Mouse (Mus musculus): ENCODE data around the gene Cmtm2b. TPM values are rescaled to one million over a fixed set of nuclear protein-coding genes. Genes with fewer than 3 reads are reported as not detected.
A peak's percentile ranks its signal among the peaks of the same experiment; 100 is the strongest.
"Not testable (repeated sequence)": the region's sequence is repeated elsewhere in the genome, so short reads cannot be mapped to it uniquely, and the experiment has no call there.

Gene Cmtm2b
- not detected for total RNA-seq (2021)
- long read RNA-seq, experiment 1, result 0 reads
- long read RNA-seq, experiment 2, result 0 reads

DNA sequence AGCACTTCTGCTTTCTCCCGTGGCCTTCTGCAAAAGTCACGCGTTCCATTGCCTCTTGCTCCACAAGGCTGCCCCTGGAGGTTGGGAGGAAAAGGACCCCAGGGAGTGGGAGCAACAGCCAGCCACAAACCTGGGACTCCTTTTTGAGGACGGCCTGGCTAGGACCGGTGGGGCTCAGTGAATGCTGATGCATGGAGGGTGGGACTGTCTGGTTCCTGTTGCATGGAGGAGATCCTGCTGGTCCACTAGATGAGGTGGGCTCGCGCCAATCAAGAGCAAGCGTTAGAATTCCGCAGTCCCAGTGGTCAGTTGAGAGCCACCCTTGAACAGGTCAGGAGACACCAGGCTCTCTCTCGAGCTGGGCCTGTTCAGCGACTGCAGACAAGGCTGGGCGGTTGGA, at the start of gene Cmtm2b:
TSS of gene Cmtm2b (plus strand) at position 301 of the 400 bp plus-strand sequence.
- not testable (repeated sequence) for H3K27ac ChIP-seq; DNase-seq (ENCODE audit: low spot score in 2 of 2); H3K4me3 ChIP-seq

DNA sequence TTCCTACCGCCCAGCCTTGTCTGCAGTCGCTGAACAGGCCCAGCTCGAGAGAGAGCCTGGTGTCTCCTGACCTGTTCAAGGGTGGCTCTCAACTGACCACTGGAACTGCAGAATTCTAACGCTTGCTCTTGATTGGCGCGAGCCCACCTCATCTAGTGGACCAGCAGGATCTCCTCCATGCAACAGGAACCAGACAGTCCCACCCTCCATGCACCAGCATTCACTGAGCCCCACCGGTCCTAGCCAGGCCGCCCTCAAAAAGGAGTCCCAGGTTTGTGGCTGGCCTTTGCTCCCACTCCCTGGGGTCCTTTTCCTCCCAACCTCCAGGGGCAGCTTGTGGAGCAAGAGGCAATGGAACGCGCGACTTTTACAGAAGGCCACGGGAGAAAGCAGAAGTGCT, 28.9 kb upstream of the Cmtm2b start, which contains the start of gene Cmtm2a:
TSS of gene Cmtm2a (minus strand) at position 101 of the 400 bp plus-strand sequence.
- not testable (repeated sequence) for H3K27ac ChIP-seq; H3K4me3 ChIP-seq; DNase-seq (ENCODE audit: low spot score in 2 of 2)

DNA sequence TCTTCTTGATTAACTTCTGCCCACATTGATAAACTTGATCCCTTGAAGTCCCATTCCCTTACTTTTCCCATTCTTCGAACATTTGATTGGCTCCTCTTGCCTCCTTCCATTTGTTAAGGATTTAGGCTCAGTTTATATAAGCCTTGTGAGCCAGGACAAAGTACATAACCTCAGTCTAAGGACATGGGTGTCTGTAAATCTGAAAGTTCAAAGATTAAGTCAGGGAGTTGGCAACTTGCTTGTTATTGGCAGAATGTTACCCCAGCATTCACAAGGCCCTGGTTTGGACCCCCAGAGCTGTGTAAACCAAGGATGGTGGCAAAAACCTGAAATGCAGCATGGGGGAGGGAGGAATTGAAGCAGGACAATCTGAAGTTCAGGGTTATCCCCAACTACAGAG, 27.6 kb upstream of the Cmtm2b start:
- no peak for TF ChIP-seq CTCF (conservative IDR thresholded peaks at IDR 0.05)
- Histone ChIP-seq H3K4me3 (no peak overlapping the region), H3K27ac (no peak overlapping the region)
- DNase-seq (ENCODE audit: low spot score in 2 of 2), result no peak

DNA sequence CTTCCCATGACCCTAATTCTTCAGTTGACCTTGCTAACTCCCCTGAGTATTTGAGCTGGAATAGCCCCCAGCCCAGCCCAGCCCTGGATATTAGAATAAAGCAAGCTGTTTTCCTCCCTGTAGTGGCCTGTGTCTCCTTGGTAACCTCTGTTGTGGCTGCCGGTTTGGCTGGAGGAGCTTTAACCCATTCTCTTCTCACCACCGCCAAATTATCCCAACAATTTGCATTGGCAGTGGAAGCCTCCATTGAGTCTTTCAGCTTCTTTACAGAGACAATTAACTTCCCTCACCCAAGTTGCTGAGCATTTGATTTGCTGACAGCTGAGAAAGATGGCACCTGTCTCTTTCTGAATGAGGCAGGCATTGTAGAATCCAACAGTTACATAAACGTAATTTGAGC, 20.5 kb upstream of the Cmtm2b start:
- peak overlapping the region; percentile 36; the same call in 1 of the 2 replicates for H3K27ac ChIP-seq
- H3K4me3 ChIP-seq, result not testable (repeated sequence)
- peak in 1 of 2 experiments; percentile 4 for DNase-seq (ENCODE audit: low spot score in 2 of 2)

DNA sequence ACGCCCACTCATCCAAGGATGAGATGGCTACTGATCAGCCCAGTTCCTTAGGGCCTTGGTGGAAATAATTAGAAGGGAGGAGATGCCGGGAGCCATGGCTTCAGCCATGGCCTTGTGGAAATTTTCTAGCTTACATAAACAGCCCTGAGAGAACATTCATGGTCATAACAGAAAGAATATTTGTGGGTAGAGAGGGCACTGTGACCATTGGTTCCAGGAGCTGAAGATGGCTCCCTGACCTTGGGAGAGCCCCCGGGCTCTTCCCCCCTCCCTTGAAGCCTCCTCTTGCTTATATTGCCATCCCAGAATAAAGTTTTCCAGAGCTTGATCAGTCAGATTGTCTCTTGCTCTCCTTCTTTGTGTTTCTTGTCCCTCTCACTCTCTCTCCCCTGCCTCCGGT, 19.5 kb upstream of the Cmtm2b start:
- not testable (repeated sequence) for H3K27ac ChIP-seq; DNase-seq (ENCODE audit: low spot score in 2 of 2); H3K4me3 ChIP-seq

DNA sequence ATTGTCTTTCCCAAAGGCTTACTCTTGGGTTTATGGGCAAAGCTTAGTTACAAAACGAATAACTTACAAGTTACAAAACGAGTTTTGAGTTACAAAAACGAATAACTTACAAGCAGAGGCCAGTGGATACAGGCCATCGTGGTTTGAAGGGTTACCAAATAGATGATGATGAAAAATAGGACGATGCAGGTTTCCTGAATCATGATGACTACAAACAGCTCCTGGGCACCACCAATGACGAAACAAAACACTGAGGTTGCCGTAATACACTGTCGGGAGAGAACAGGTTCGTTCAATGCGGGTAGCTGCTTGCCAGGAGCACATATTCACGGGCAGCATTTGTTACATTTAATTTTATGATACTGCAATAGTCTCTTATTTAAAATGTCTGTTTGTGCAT, 17.1 kb upstream of the Cmtm2b start:
- Histone ChIP-seq H3K4me3 (no peak overlapping the region), H3K27ac (no peak overlapping the region)
- DNase-seq (ENCODE audit: low spot score in 2 of 2), result no peak
- TF ChIP-seq CTCF (conservative IDR thresholded peaks at IDR 0.05), result no peak

DNA sequence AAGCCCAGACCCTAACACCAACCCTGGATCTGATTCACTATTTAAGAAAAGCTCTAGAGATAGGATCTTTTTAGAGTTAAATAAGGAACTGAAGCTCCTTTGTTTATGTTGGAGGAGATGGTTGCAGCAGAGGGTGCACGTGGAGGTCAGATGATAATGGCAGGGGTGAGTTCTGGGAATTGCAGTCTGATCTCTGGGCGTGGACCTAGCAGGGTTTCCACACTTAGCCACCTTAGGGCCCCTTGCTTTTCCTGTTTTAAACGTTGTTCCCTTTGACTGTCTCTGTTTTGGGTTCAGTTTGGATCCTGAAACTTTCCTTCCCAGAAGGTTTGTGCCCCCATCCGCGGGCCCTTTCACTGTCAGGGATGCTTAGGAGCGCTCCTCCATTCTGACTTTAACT, 13.7 kb upstream of the Cmtm2b start:
- H3K4me3 ChIP-seq; H3K27ac ChIP-seq; DNase-seq (ENCODE audit: low spot score in 2 of 2): not testable (repeated sequence)

DNA sequence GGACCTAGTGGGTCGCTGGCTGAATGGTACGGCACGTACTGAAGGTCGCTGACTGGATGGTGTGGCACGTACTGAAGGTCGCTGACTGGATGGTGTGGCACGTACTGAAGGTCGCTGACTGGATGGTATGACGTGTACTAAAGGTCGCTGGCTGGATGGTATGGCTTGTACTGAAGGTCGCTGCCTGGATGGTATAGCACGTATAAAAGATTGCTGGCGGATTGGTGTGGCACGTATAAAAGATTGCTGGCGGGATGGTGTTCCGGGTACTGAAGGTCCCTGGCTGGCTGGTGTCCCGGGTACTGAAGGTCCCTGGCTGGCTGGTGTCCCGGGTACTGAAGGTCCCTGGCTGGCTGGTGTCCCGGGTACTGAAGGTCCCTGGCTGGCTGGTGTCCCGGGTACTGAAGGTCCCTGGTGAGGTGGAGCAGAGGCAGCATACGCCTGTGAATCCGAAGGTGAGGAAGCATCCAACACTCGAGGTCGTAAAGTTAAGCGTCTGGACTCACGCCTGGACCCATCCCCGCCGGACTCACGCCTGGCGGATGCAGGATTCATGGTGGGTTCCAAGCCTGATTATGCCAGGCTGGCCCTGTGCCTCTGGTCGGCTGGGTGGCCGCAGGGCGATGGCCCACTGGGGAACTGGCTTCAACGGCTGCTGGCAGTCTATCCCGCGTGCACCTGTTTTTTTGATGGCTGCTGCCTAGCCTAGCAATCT, 12.4 kb upstream of the Cmtm2b start, which contains the start of the genes Gm45711 and Cmtm1:
TSS of gene Gm45711 (minus strand) at position 641 of the 715 bp plus-strand sequence.
TSS of gene Cmtm1 (minus strand) at position 705 of the 715 bp plus-strand sequence.
- not testable (repeated sequence) for DNase-seq (ENCODE audit: low spot score in 2 of 2); H3K4me3 ChIP-seq
- H3K27ac ChIP-seq, result peak within 1 kb of the TSS; percentile 29; the same call in 1 of the 2 replicates

DNA sequence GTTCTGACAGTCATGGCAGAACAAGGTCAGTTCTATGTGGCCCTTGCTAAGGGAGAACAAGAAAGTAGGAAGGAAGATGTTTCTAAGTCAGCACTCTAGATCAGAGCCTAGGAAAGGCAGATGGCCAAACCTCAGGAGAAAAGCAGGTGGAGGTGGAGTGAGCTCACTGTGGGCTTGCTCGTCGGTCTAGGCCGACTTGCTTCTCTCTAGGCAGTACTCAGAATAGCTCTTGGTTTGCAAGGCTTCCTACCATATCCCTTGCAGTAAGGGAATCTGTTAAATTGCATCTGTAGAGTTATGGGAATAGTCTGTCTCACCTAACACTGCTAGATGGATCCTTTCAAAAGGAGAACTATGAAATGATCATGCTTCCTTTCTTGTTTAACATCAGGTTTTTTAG, 10.0 kb upstream of the Cmtm2b start:
- not testable (repeated sequence) for H3K27ac ChIP-seq; H3K4me3 ChIP-seq; DNase-seq (ENCODE audit: low spot score in 2 of 2)

DNA sequence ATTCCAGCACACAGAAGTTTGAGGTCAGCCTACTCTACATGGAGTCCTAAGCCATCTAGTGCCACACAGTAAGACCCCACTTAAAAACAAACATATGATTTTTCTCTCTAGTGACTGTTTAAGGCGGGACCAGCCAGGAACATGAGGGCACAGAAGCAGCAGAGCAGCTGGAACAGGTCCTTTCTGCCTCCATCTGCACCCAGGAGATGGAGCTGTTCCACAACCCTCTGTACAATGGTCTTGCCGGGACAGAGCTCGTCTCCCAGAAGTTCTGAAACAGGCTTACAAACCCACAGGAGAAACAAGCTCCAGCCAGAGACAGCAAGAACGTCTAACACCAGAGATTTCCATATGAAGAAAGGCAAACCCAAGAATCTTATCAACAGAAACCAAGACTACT, 8.7 kb upstream of the Cmtm2b start:
- peak; percentile 67 for TF ChIP-seq CTCF (conservative IDR thresholded peaks at IDR 0.05)
- H3K27ac ChIP-seq, result no peak overlapping the region
- no peak overlapping the region for H3K4me3 ChIP-seq
- DNase-seq (ENCODE audit: low spot score in 2 of 2), result no peak

DNA sequence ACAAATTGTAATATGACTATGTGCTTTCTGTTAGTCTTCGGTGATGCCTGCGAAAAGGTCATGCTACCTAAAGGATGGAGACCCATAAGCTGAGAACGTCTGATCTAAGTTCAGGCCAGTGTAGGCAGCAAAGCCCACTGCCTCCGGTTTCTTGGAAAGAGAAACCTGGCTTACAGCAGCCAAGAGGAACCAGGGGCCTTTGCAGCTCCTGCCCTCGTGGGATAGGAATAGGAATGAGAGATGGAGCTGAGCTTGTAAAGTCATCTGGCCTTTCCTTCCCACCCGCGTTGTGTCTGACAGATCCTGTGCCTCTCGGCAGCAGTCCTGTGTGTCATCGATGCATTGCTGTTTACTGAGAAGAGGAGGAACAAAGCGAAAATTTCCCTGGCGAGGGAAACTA, 763 bp upstream of the Cmtm2b start, which contains the start of gene Gm11020:
TSS of gene Gm11020 (plus strand) at position 301 of the 400 bp plus-strand sequence.
- not testable (repeated sequence) for DNase-seq (ENCODE audit: low spot score in 2 of 2); H3K27ac ChIP-seq; H3K4me3 ChIP-seq

DNA sequence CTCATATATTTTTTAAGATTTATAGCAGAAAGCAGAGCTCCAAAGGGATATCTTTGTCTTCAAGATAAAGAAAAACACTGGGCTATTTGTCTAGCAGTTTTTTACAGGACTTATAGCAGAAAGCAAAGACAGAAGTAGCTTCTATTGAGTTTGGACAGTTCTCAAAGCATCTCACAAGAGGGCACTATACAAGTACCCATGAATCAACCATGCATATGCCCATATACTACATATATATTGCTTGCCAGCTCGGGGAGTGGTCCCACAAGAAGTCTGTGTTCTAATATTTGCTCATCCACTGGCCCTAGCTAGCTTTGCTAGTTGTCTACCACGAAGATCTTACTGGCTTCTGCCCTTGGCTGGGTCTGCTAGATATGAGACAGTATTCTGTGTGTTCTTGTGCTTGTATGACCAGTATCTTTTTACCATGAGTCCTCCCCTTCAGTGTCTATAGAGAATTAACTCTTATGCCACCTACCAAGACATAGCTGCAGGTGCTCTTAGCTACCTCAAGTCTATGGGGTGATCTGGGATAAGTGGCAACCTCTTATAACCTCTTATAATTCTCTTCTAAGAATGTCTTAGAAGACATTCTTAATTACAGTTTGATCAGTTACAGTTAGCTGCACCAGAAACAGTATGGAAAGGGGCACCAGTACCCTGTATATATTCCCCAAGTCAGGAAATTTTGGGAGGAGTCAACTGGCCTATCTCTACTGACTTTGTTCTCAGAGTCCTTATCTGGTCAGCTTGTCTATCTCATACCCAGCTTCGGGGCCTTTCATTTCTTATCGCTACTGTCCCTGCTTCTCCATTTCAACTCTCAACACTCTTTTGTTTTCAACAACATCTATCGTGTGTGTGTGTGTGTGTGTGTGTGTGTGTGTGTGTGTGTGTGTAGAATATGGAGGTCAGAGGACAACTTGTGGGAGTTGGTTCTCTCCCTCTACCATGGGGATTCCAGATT, 10.9 kb downstream of the Cmtm2b start:
- H3K4me3 ChIP-seq, result no peak overlapping the region
- no peak for DNase-seq (ENCODE audit: low spot score in 2 of 2)
- H3K27ac ChIP-seq, result no peak overlapping the region
- peak; percentile 33 for TF ChIP-seq CTCF (conservative IDR thresholded peaks at IDR 0.05)

DNA sequence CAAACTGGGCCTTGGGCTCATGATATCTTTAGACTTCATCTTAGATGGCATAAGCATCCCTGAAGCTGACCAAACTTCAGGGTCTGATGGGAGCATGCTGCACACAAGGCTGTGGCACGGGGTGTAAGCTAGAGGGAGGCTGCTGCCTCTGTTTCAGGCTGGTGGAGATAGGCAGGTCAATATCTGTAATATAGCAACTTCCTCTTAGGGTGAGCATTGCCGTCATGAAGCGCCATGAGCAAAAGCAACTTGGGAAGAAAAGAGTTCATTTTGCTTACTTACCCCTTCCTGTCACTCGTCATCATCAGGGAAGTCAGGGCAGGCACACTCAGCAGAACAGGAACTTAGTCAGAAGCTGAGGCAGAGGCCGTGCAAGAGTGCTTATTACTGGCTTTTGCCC, 11.8 kb downstream of the Cmtm2b start:
- H3K27ac ChIP-seq, result no peak overlapping the region
- no peak for TF ChIP-seq CTCF (conservative IDR thresholded peaks at IDR 0.05)
- DNase-seq (ENCODE audit: low spot score in 2 of 2), result no peak
- no peak overlapping the region for H3K4me3 ChIP-seq

Data from layer of hippocampus, adult 2 months (tissue).